Mouse (Mus musculus): Measurements from ENCODE around the gene Krtap3-3. TPM values are rescaled to one million over a fixed set of nuclear protein-coding genes. Genes with fewer than 3 reads are reported as not detected.
"Not testable (repeated sequence)": the region's sequence is repeated elsewhere in the genome, so short reads cannot be mapped to it uniquely, and the experiment has no call there.

Gene Krtap3-3
- not detected in 2 replicates for total RNA-seq (2017)

- ATAC-seq (replicated peaks; ENCODE audit: low read depth, poor library complexity, severe bottlenecking): no peak
These were observed at the start of gene Krtap3-3 for GRCm38 (mm10) chr11:99550765-99551164. Gene Krtap3-3, minus strand, starts transcription at chr11:99550865.

DNA sequence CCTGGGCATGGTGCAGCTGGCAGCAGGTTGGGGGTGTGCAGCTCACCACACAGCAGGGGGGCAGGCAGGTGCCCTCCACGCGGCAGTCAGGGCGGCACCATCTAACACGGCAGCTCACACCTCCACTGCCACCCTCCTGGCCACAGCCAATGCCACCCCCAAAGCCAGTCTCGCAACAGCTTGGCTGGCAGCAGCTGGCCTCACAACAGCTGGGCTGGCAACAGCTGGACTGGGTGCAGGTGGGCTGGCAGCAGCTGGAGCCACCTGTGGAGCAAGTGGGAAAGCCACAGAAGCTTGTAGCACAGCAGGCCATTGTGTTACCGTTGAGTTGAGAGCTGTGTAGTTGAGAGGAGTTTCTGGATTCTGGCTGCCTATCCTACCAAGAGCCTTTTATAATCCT, 47.1 kb upstream of the Krtap3-3 start, which contains the start of gene Krtap9-3:
Krtap9-3 (minus strand) TSS at position 364 of the 400 bp plus-strand sequence.
- not testable (repeated sequence) for ATAC-seq (replicated peaks; ENCODE audit: low read depth, poor library complexity, severe bottlenecking)

GRCm38 (mm10) chr11:99590981-99591380, 40.3 kb upstream of the Krtap3-3 start, which contains the start of gene Krtap1-3:
Gene Krtap1-3, minus strand, starts transcription at chr11:99591339.
- no peak for ATAC-seq (replicated peaks; ENCODE audit: low read depth, poor library complexity, severe bottlenecking)

DNA sequence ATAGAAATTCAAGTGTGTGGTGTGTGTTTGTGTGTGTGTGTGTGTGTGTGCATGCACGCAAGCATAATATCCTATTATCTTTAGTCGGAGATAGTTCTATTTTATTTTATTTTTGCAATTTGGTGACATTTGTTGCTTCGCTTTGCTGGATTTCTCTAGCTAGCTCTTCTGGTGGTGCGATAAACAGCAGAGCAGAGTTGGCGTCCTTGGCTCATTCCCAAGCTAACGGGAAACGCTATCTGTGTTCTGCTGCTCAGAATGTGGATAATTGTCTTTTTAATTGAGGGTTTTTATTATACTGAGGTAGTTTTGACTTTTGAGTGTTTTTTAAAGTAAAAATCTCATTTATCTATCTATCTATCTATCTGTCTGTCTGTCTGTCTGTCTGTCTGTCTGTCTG, 34.4 kb upstream of the Krtap3-3 start:
- ATAC-seq (replicated peaks; ENCODE audit: low read depth, poor library complexity, severe bottlenecking): no peak

DNA sequence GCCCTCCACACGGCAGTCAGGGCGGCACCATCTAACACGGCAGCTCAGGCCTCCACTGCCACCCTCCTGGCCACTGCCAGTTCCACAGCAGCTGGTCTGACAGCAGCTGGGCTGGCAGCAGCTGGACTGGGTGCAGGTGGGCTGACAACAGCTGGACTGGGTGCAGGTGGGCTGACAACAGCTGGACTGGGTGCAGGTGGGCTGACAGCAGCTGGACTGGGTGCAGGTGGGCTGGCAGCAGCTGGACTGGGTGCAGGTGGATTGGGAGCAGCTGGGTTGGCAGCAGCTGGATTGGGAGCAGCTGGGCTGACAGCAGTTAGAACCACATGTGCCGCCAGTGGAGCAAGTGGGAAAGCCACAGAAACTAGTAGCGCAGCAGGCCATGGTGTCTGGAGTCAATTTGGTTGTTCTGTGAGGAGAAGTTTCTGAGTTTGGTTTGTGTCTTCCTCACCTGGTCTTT, 32.6 kb upstream of the Krtap3-3 start, which contains the start of gene Krtap1-4:
Krtap1-4 (minus strand) TSS at position 410 of the 460 bp plus-strand sequence.
- ATAC-seq (replicated peaks; ENCODE audit: low read depth, poor library complexity, severe bottlenecking): no peak

DNA sequence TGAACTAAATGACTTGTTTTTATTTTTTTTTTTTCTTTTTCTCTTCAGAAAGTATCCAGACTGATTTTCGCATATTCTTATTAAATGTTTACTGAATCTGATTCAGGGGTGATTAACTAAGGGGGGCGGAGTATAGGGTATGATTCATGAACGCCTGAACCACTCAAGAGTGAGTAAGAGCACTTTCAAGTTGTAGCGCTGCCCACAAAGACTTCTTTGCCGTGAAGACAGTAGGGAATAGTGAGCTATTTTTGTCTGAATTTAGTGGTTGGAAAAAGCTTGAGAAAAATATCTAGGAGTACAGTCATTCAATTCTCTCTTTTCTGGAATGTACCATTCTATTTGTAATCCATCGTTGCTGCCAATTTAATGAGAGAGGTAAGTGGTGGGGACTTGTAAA, 30.9 kb upstream of the Krtap3-3 start:
- ATAC-seq (replicated peaks; ENCODE audit: low read depth, poor library complexity, severe bottlenecking): no peak

DNA sequence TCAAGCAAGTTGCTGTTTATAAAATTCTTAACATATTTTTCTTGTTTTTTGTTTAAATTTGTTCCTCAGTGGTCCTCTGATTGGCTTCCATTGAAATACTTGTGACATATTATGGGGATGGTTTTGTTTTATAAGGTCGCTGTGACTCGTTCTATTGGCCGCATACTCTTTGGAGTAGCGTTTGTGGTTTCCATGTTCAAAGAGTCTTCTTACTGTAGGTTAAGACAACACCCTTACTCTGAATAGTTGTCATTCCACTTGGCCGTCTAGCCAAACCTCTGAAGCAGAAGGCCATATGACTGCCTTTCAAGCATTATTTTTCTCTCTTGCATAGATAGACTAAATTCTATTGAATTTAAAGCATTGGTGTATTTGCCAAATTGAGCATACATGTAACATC, 30.4 kb upstream of the Krtap3-3 start:
- ATAC-seq (replicated peaks; ENCODE audit: low read depth, poor library complexity, severe bottlenecking): no peak

DNA sequence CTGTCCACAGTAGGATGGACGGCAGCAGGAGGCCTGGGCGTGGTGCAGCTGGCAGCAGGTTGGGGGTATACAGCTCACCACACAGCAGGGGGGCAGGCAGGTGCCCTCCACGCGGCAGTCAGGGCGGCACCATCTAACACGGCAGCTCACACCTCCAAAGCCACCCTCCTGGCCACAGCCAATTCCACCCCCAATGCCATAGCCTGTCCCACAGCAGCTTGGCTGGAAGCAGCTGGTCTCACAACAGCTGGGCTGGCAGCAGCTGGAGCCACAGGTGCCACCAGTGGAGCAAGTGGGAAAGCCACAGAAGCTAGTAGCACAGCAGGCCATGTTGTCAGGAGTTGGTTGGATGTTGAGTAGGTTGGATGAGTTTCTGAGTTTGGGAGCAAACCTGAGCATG, 30.0 kb upstream of the Krtap3-3 start, which contains the start of gene Krtap1-5:
Krtap1-5 (minus strand) TSS at position 381 of the 400 bp plus-strand sequence.
- no peak for ATAC-seq (replicated peaks; ENCODE audit: low read depth, poor library complexity, severe bottlenecking)

DNA sequence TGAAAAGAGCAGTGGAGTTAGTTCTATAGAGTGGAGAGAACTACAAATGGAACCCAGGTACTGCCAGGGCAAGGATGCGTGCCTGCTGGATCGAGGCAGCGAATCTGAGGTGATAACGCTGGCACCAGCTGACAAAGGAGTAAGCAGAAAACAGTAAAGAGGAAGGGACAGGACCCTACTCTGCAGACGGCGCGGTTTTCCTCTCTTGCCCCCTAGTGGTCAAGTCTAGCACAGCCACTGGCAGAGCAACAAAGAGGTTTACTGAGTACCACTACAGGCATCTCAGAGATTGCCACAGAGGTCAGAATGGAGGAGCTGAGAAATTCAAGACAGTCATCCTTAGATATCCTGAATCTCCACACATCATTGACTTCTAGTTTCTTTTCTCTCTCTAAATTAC, 23.4 kb upstream of the Krtap3-3 start:
- ATAC-seq (replicated peaks; ENCODE audit: low read depth, poor library complexity, severe bottlenecking): peak; percentile 94

DNA sequence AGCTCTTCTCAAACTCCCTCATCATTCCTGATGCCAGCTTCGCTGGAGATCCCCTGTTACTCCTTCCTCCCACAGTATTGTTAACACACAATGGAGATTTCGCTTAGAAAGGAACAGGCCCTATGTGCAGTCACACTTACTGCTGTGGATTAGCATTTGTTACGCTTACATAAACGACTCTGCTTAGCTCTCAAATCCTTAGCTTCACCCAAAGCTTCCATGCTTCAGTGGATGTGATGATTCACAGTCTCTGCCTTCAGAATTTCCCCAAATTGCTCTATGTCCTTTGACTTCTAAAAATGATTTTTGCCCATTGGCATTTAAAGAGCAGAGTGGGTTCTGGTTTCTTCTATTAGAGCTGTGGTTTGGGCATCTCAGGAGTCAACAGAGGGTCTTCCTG, 22.5 kb upstream of the Krtap3-3 start:
- ATAC-seq (replicated peaks; ENCODE audit: low read depth, poor library complexity, severe bottlenecking): no peak

DNA sequence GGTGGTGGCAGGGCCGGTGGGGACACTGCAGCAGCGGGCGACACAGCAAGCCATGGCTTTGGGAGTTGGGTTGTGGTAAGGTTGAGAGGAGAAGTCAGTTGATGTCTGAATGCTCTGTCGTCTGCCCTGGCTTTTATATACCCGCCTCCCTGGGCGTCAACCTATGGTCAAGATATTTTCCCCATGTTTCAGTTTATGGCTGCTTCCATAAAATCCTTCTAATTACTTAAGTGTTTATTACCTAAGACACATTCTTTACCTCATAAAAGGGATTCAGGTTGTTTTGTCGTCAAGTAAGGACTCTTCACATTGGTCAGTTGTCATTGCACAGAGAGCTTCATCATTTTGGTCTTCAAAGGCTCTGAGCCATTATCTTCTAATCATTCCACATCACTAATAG, 15.9 kb upstream of the Krtap3-3 start, which contains the start of gene Krtap3-1:
Krtap3-1 (minus strand) TSS at position 101 of the 400 bp plus-strand sequence.
- ATAC-seq (replicated peaks; ENCODE audit: low read depth, poor library complexity, severe bottlenecking): no peak

DNA sequence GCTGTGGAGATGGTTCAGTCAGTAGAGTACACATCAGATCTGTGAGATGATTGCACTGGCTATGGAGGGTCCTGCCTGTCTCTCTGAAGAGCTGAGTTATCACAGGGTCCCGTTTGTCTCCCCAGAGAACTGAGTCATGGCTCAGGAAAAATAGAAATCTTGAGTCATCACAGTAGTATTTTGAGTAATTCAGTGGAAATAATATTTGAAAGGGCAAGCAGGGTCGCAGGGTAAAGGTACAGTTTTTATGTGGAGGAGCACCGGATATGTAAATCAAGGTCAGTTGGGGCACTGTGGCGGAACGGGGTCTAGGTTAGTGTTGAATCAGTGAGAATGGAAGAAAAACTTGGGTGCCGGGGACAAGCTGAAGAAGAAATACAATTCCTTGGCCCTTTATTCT, 11.9 kb upstream of the Krtap3-3 start:
- no peak for ATAC-seq (replicated peaks; ENCODE audit: low read depth, poor library complexity, severe bottlenecking)

DNA sequence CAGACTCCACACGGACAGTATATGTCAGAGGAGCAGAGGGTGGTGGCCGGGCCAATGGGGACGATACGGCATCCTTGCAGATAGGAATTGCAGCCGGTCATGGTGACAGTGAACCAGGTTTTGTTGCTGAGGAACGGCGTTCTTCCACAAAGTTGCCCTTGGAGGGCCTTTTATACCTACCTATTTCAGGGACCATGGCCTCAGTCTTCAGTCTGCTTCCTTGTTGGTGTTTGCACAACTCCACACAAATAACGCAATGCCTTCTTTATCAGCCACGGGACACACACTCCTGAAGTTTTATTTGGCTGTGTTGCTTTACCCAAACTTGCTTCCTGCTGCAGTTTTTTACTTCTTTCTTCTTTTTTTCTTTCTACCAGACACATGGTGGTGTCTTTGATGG, 8.7 kb upstream of the Krtap3-3 start, which contains the start of gene Gm11939:
Gm11939 (minus strand) TSS at position 101 of the 400 bp plus-strand sequence.
- no peak for ATAC-seq (replicated peaks; ENCODE audit: low read depth, poor library complexity, severe bottlenecking)

GRCm38 (mm10) chr11:99557976-99558745, 7.5 kb upstream of the Krtap3-3 start:
- no peak for ATAC-seq (replicated peaks; ENCODE audit: low read depth, poor library complexity, severe bottlenecking)

DNA sequence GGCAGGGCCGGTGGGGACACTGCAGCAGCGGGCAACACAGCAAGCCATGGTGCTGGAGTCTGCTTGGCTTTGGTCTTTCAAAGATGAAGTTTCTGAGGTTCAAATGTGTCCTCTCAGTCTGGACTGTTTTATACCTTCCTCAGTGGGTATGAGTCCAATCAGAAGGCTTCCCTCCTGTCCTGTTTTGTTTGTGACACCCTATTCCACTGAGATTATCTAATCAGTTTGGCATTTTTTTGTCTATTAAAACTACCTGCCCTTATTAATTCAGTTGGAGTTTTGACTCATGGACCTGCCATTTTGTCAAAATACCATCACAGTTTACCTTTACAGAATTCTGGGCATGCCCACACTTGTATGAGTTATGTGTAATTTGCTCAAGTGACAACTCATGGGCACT, 6.1 kb upstream of the Krtap3-3 start, which contains the start of gene Krtap3-2:
Krtap3-2 (minus strand) TSS at position 101 of the 400 bp plus-strand sequence.
- ATAC-seq (replicated peaks; ENCODE audit: low read depth, poor library complexity, severe bottlenecking): no peak

GRCm38 (mm10) chr11:99556195-99556594, 5.5 kb upstream of the Krtap3-3 start:
- ATAC-seq (replicated peaks; ENCODE audit: low read depth, poor library complexity, severe bottlenecking): no peak

DNA sequence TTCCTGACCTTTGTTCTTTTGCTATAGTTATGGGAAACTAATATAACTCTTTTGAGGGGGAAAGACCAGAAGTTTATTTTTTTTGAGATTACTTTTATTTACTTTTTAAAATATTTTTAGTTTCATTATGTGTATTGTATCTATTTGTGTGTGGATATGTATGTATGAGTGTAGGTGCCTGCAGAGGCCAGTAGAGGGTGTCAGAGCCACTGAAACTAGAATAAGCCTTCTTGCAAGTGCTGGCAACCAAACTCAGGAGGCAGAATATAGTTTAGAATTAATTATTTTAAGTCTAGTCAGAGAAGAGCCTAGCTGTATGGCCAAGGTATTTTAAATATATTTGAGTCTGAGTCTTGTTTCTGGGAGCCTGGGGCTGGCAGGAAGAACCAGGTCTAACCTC, 2.8 kb downstream of the Krtap3-3 start:
- no peak for ATAC-seq (replicated peaks; ENCODE audit: low read depth, poor library complexity, severe bottlenecking)

DNA sequence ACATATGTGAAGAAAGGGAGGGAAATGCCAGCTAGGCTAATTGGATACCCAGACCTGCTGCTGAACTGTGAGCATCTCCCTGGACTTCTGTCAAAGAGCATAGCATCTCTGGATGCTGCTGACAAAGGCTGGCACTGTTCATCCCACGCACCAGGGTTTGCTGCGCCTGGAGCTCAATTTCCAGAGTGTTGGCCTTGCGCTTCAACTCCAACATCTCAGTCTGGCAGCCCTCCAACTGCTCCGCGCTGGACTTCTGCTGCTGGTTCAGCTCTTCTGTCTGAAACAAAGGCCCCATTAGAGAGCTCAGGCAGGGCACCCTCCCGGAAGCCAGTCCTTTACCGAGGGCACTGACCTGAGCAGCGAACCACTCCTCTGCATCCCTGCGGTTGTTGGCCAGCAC, 10.9 kb downstream of the Krtap3-3 start:
- ATAC-seq (replicated peaks; ENCODE audit: low read depth, poor library complexity, severe bottlenecking): no peak

- ATAC-seq (replicated peaks; ENCODE audit: low read depth, poor library complexity, severe bottlenecking): no peak
These were observed 29.3 kb downstream of the Krtap3-3 start, which contains the start of gene Krt39 for GRCm38 (mm10) chr11:99521288-99521860. Gene Krt39, minus strand, starts transcription at chr11:99521338.

- no peak for ATAC-seq (replicated peaks; ENCODE audit: low read depth, poor library complexity, severe bottlenecking)
These were observed 36.6 kb downstream of the Krtap3-3 start for GRCm38 (mm10) chr11:99514098-99514497.
